In genomic region chr8:104541515-104541880, GRCm38 (mm10) we compare ENCODE assay signal across 11 mouse cellular contexts. TPM values are rescaled to one million over a fixed set of nuclear protein-coding genes. Genes with fewer than 3 reads are reported as not detected.
DNase-seq lines count a peak whose midpoint lies in the region; ATAC-seq lines count a peak whose summit lies in the region.
"Had no signal": no experiment of that assay in that cellular context is flagged by ENCODE, and none has a peak within 500 bp of the region (broad histone marks: within the 10 kb centered on the region; RNA-seq: fewer than 3 reads in every experiment).

No protein-coding gene starts in this region.

- DNase-seq in heart, postnatal 25 days (ENCODE audit: low spot score), result no peak
- no peak for DNase-seq in hindbrain, embryonic 11.5 days (ENCODE audit: low spot score)
- DNase-seq in urinary bladder, postnatal 14 days (ENCODE audit: low spot score), result no peak
- no peak for DNase-seq in spleen, postnatal 14 days (ENCODE audit: low spot score in 2 of 2)
- DNase-seq: lung, postnatal 4 days; thymus, postnatal 14 days had no signal

- peak overlapping the region; percentile 62 for H3K4me3 ChIP-seq in heart, embryonic 13.5 days
- H3K4me3 ChIP-seq in brown adipose tissue, adult 24 weeks (ENCODE audit: insufficient read depth, low read depth, low read length), result peak overlapping the region; percentile 61
- H3K4me3 ChIP-seq in hindbrain, embryonic 11.5 days (ENCODE audit: low read depth, low read length), result peak overlapping the region; percentile 49

- H3K4me2 ChIP-seq in heart, embryonic 13.5 days, result peak overlapping the region; percentile 98
- H3K4me2 ChIP-seq in hindbrain, embryonic 11.5 days (replicated peaks; ENCODE audit: low read depth, low read length), result peak overlapping the region; percentile 89

- no peaks in the 10 kb centered on the region for H3K36me3 ChIP-seq in heart, embryonic 13.5 days
- no peaks in the 10 kb centered on the region for H3K36me3 ChIP-seq in hindbrain, embryonic 11.5 days (ENCODE audit: control insufficient read depth, insufficient read depth, low read length)

- peaks cover 21% of the 10 kb centered on the region for H3K4me1 ChIP-seq in heart, embryonic 13.5 days
- peaks cover 9% of the 10 kb centered on the region; the same call in 1 of the 2 replicates for H3K4me1 ChIP-seq in brown adipose tissue, adult 24 weeks (ENCODE audit: control insufficient read depth, insufficient read depth, insufficient read length, low read length)
- H3K4me1 ChIP-seq in hindbrain, embryonic 11.5 days (replicated peaks; ENCODE audit: control insufficient read depth, insufficient read depth, low read length), result 0 out of 2 replicates have a peak, but pooled peaks cover 3% of the 10 kb centered on the region

- peak overlapping the region; percentile 80 for H3K9ac ChIP-seq in heart, embryonic 13.5 days
- H3K9ac ChIP-seq in hindbrain, embryonic 11.5 days (ENCODE audit: low read depth, low read length), result peak overlapping the region; percentile 37; the same call in 1 of the 2 replicates

- intact Hi-C loops in heart, postnatal 25 days (cut with DNase I), result no loop called here

- no peak overlapping the region for H3K27ac ChIP-seq in heart, embryonic 13.5 days (replicated peaks)
- peak overlapping the region; percentile 58 for H3K27ac ChIP-seq in brown adipose tissue, adult 24 weeks (replicated peaks; ENCODE audit: low read depth, low read length)
- no peak overlapping the region for H3K27ac ChIP-seq in hindbrain, embryonic 11.5 days (ENCODE audit: low read depth, low read length)

- H3K27me3 ChIP-seq in heart, embryonic 13.5 days (replicated peaks), result peaks cover 76% of the 10 kb centered on the region
- peaks cover 45% of the 10 kb centered on the region for H3K27me3 ChIP-seq in hindbrain, embryonic 11.5 days (ENCODE audit: control insufficient read depth, insufficient read depth, low read length)
- H3K27me3 ChIP-seq: CH12.LX had no signal

- 11% methylated on average over 8 of the region's 8 CpGs for WGBS in heart, embryonic 13.5 days
- 15% methylated on average over 8 of the region's 8 CpGs for WGBS in hindbrain, embryonic 11.5 days

- no peak for ATAC-seq in heart, embryonic 13.5 days (ENCODE audit: extremely low read depth, insufficient number of reproducible peaks, low FRiP score, low TSS enrichment)
- no peak for ATAC-seq in hindbrain, embryonic 11.5 days (ENCODE audit: low FRiP score)
- ATAC-seq in megakaryocyte-erythroid progenitor cell, adult 5-6 weeks (replicated peaks; ENCODE audit: low FRiP score, low TSS enrichment, poor library complexity, severe bottlenecking), result 0 out of 2 replicates have a peak, but pooled peaks have one; percentile 2
- ATAC-seq in inflammation-experienced regulatory T-cells, adult 6 months, result no peak

- no peaks in the 10 kb centered on the region for H3K9me3 ChIP-seq in heart, embryonic 13.5 days
- H3K9me3 ChIP-seq in hindbrain, embryonic 11.5 days (ENCODE audit: control insufficient read depth, low read length), result no peaks in the 10 kb centered on the region

RNA-seq across cellular contexts. Expression of gene Car7, which starts 7.0 kb away (rescaled TPM):
- polyA plus RNA-seq in heart, embryonic 13.5 days (2015; fragmentation: Nextera tagmentation; extraction: Ambion mirVana), result 0.80 and 1.4 TPM in 2 replicates
- 1 to 10 TPM; 2.9 to 3.4 TPM for total RNA-seq in heart, postnatal 25 days (2021)
- 2.8 and 3.6 TPM in 2 replicates for polyA plus RNA-seq in brown adipose tissue, adult 24 weeks (2012; ENCODE audit: insufficient read depth, insufficient read length, missing spikeins)
- 0.42 and 0.52 TPM in 2 replicates for polyA plus RNA-seq in hindbrain, embryonic 11.5 days (2014; fragmentation: Nextera tagmentation; extraction: Ambion mirVana)
- 1.8 TPM in 1 of 2 replicates, not detected in the other for total RNA-seq in megakaryocyte-erythroid progenitor cell, adult 5-6 weeks (2014; fragmentation: Nextera tagmentation)
- total RNA-seq in megakaryocyte-erythroid progenitor cell, adult 5-6 weeks (2017), result 3.6 TPM in 1 of 2 replicates, not detected in the other
- polyA plus RNA-seq in inflammation-experienced regulatory T-cells, adult 6 months (2017; shearing (Covaris generic)), result 1 to 10 TPM; 3.3 to 5.5 (median 5.3) TPM

RNA-seq across cellular contexts. Expression of gene Nae1, which starts 7.1 kb away (rescaled TPM):
- polyA plus RNA-seq in heart, embryonic 13.5 days (2015; fragmentation: Nextera tagmentation; extraction: Ambion mirVana), result 71.5 and 73.8 TPM in 2 replicates
- 10 to 100 TPM; 29.6 to 30.5 TPM for total RNA-seq in heart, postnatal 25 days (2021)
- 33.8 and 36.6 TPM in 2 replicates for polyA plus RNA-seq in brown adipose tissue, adult 24 weeks (2012; ENCODE audit: insufficient read depth, insufficient read length, missing spikeins)
- 140 TPM in 2 replicates for polyA plus RNA-seq in hindbrain, embryonic 11.5 days (2014; fragmentation: Nextera tagmentation; extraction: Ambion mirVana)
- 83.2 and 84.8 TPM in 2 replicates for total RNA-seq in megakaryocyte-erythroid progenitor cell, adult 5-6 weeks (2014; fragmentation: Nextera tagmentation)
- 172 and 193 TPM in 2 replicates for total RNA-seq in megakaryocyte-erythroid progenitor cell, adult 5-6 weeks (2017)
- polyA plus RNA-seq in inflammation-experienced regulatory T-cells, adult 6 months (2017; shearing (Covaris generic)), result 100 to 1,000 TPM in 1 of 3 experiments, 10 to 100 TPM in 2; 80.0 to 101 (median 91.5) TPM

RNA-seq across cellular contexts. Expression of gene Terb1, which starts 31.8 kb away (rescaled TPM):
- polyA plus RNA-seq in heart, embryonic 13.5 days (2015; fragmentation: Nextera tagmentation; extraction: Ambion mirVana), result 0.05 and 0.15 TPM in 2 replicates
- not detected for total RNA-seq in heart, postnatal 25 days (2021)
- not detected in 2 replicates for polyA plus RNA-seq in brown adipose tissue, adult 24 weeks (2012; ENCODE audit: insufficient read depth, insufficient read length, missing spikeins)
- 0.10 TPM in 1 of 2 replicates, not detected in the other for polyA plus RNA-seq in hindbrain, embryonic 11.5 days (2014; fragmentation: Nextera tagmentation; extraction: Ambion mirVana)
- total RNA-seq in megakaryocyte-erythroid progenitor cell, adult 5-6 weeks (2014; fragmentation: Nextera tagmentation), result not detected in 2 replicates
- not detected in 2 replicates for total RNA-seq in megakaryocyte-erythroid progenitor cell, adult 5-6 weeks (2017)
- polyA plus RNA-seq in inflammation-experienced regulatory T-cells, adult 6 months (2017; shearing (Covaris generic)), result not detected
- total RNA-seq: CH12.LX had no signal

RNA-seq across cellular contexts. Expression of gene Pdp2, which starts 49.8 kb away (rescaled TPM):
- 7.1 and 7.3 TPM in 2 replicates for polyA plus RNA-seq in heart, embryonic 13.5 days (2015; fragmentation: Nextera tagmentation; extraction: Ambion mirVana)
- total RNA-seq in heart, postnatal 25 days (2021), result 10 to 100 TPM; 20.1 to 29.0 TPM
- 23.7 and 36.2 TPM in 2 replicates for polyA plus RNA-seq in brown adipose tissue, adult 24 weeks (2012; ENCODE audit: insufficient read depth, insufficient read length, missing spikeins)
- 14.4 and 17.1 TPM in 2 replicates for polyA plus RNA-seq in hindbrain, embryonic 11.5 days (2014; fragmentation: Nextera tagmentation; extraction: Ambion mirVana)
- 8.6 and 9.5 TPM in 2 replicates for total RNA-seq in megakaryocyte-erythroid progenitor cell, adult 5-6 weeks (2014; fragmentation: Nextera tagmentation)
- total RNA-seq in megakaryocyte-erythroid progenitor cell, adult 5-6 weeks (2017), result 10.2 and 10.4 TPM in 2 replicates
- 10 to 100 TPM; 13.9 to 19.6 (median 17.5) TPM for polyA plus RNA-seq in inflammation-experienced regulatory T-cells, adult 6 months (2017; shearing (Covaris generic))
